ENCODE assay signal across 24 mouse cellular contexts in the genomic region with DNA sequence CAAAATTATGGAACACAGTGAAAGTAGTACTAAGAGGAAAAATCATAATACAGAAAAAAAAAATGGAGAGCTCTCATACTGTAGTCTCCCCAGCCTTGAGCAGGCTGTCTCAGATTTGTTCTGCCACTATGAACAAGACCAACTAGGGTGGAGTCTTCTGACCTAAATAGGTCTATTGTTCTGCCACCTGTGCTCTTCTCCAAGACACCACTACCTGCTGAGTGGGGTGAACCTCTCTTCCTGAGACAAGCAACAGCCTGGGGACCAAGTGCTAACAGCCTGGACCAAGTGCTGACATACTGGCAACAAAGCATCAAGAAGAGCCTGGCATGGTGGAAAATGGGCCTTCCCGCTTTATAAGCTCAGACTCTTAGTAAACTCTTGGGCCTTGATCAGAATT.
A peak's percentile ranks its signal among the peaks of the same experiment; 100 is the strongest.
DNase-seq lines count a peak whose midpoint lies in the region; ATAC-seq and TF ChIP-seq lines count a peak whose summit lies in the region.
"Had no signal": no experiment of that assay in that cellular context is flagged by ENCODE, and none has a peak within 500 bp of the region (broad histone marks: within the 10 kb centered on the region; RNA-seq: fewer than 3 reads in every experiment).

No protein-coding gene starts in this region.

- H3K4me3 ChIP-seq in ES-Bruce4 (ENCODE audit: low read depth, low read length): no peak overlapping the region
- no peak overlapping the region for H3K4me3 ChIP-seq in hindbrain, embryonic 13.5 days

- H3K36me3 ChIP-seq in ES-Bruce4 (ENCODE audit: control insufficient read depth, insufficient read depth, low read length, poor library complexity, severe bottlenecking): no peaks in the 10 kb centered on the region
- no peaks in the 10 kb centered on the region for H3K36me3 ChIP-seq in hindbrain, embryonic 13.5 days
- H3K36me3 ChIP-seq: G1E had no signal

- H3K4me2 ChIP-seq in hindbrain, embryonic 13.5 days: no peak overlapping the region

- DNase-seq in ES-CJ7 (ENCODE audit: low read depth, low spot score) (peak; percentile 52), R1 (ENCODE audit: low read depth, low spot score) (peak; percentile 67)
- DNase-seq in spleen, postnatal 14 days (ENCODE audit: low spot score in 2 of 2): no peak
- DNase-seq in lung, postnatal 25 days (ENCODE audit: low spot score): no peak
- DNase-seq: adrenal gland, adult 2 months; adrenal gland, adult 8-10 months; adrenal gland, postnatal 10 days; adrenal gland, postnatal 14 days; adrenal gland, postnatal 25 days; adrenal gland, postnatal 36 days; B cell, adult 2 months; cerebellum, adult 11 months; cerebellum, adult 11-12 months; cerebellum, adult 18-20 months; cerebellum, adult 2 months; cerebellum, adult 8-10 months; cerebellum, adult 9-10 months had no signal

- no peaks in the 10 kb centered on the region for H3K9me3 ChIP-seq in ES-Bruce4 (replicated peaks; ENCODE audit: control insufficient read depth, insufficient read depth, low read length, poor library complexity, severe bottlenecking)
- H3K9me3 ChIP-seq in hindbrain, embryonic 13.5 days: no peaks in the 10 kb centered on the region

- no peak overlapping the region for H3K27ac ChIP-seq in ES-Bruce4 (ENCODE audit: insufficient read depth, low read length)
- H3K27ac ChIP-seq in hindbrain, embryonic 13.5 days: no peak overlapping the region

- no peaks in the 10 kb centered on the region for H3K4me1 ChIP-seq in ES-Bruce4 (ENCODE audit: control insufficient read depth, insufficient read depth, low read length)
- no peaks in the 10 kb centered on the region for H3K4me1 ChIP-seq in hindbrain, embryonic 13.5 days (replicated peaks)

- 0 out of 2 replicates have a peak, but pooled peaks have one; percentile 18 for TF ChIP-seq EP300 in ES-Bruce4 (IDR thresholded peaks at IDR 0.05; ENCODE audit: insufficient read depth, low read depth, low read length)

- WGBS in hindbrain, embryonic 13.5 days: 100% methylated on average over 1 of the region's 1 CpGs

- H3K9ac ChIP-seq in ES-Bruce4 (ENCODE audit: low read depth, poor library complexity, severe bottlenecking): no peak overlapping the region
- no peak overlapping the region for H3K9ac ChIP-seq in hindbrain, embryonic 13.5 days

- H3K27me3 ChIP-seq in ES-Bruce4 (ENCODE audit: control insufficient read depth, insufficient read depth, low read length, poor library complexity, severe bottlenecking): no peaks in the 10 kb centered on the region
- H3K27me3 ChIP-seq in hindbrain, embryonic 13.5 days: no peaks in the 10 kb centered on the region
- H3K27me3 ChIP-seq: CH12.LX, Patski had no signal

- no peak for TF ChIP-seq CTCF in ES-Bruce4 (IDR thresholded peaks at IDR 0.05; ENCODE audit: low read depth, low read length)

- no peak for ATAC-seq in hindbrain, embryonic 13.5 days (ENCODE audit: low FRiP score)
- ATAC-seq: activated CD4-positive, CD25-positive, alpha-beta regulatory T cell, adult 4 months; CD4-positive, CD25-positive, alpha-beta regulatory T cell, adult 4 months; Patski had no signal

- no peak for TF ChIP-seq POLR2A in ES-Bruce4 (IDR thresholded peaks at IDR 0.05; ENCODE audit: insufficient read depth, low read length)

Comparison
In these comparisons a context has a peak if more than half of its experiments do, and no peak if none do; other contexts are left out.
1. DNase-seq: peak in ES-CJ7 (single experiment) and R1 (single experiment); none in spleen, postnatal 14 days (0 of 2) and lung, postnatal 25 days (single experiment).